Mouse (Mus musculus) C2C12 (cell line): ENCODE results near the gene Zcwpw1.
"Not testable (repeated sequence)": the region's sequence is repeated elsewhere in the genome, so short reads cannot be mapped to it uniquely, and the experiment has no call there.

Experiments used
- CEBPB ChIP-seq: IDR thresholded peaks from one replicate; pipeline ENCODE4 v1.6.1; 2011; ENCODE audit warnings: low read depth, mild to moderate bottlenecking, control low read depth, moderate library complexity
- CTCF ChIP-seq: IDR thresholded peaks from one replicate; pipeline ENCODE4 v1.5.1; 2011; ENCODE audit not compliant: control insufficient read depth, insufficient read depth, insufficient read length
- FOSL1 ChIP-seq: IDR thresholded peaks from one replicate; pipeline ENCODE4 v1.8.0; 2011; ENCODE audit warnings: mild to moderate bottlenecking, low read length; ENCODE audit not compliant: poor library complexity, insufficient read depth, severe bottlenecking
- MAX ChIP-seq: IDR thresholded peaks from one replicate; pipeline ENCODE4 v1.6.1; 2011; ENCODE audit warnings: mild to moderate bottlenecking, control low read depth
- MYOD1 ChIP-seq: IDR thresholded peaks from one replicate; pipeline ENCODE4 v1.6.1; 2011; ENCODE audit warnings: low read depth; ENCODE audit not compliant: control insufficient read depth, insufficient read length
- MYOG ChIP-seq: IDR thresholded peaks from one replicate; pipeline ENCODE4 v1.6.1; 2011; ENCODE audit not compliant: control insufficient read depth, insufficient read length; ENCODE audit errors: extremely low read depth
- USF1 ChIP-seq: IDR thresholded peaks from one replicate; pipeline ENCODE4 v1.6.1; 2011; ENCODE audit warnings: low read depth, mild to moderate bottlenecking, control low read depth, moderate library complexity

DNA sequence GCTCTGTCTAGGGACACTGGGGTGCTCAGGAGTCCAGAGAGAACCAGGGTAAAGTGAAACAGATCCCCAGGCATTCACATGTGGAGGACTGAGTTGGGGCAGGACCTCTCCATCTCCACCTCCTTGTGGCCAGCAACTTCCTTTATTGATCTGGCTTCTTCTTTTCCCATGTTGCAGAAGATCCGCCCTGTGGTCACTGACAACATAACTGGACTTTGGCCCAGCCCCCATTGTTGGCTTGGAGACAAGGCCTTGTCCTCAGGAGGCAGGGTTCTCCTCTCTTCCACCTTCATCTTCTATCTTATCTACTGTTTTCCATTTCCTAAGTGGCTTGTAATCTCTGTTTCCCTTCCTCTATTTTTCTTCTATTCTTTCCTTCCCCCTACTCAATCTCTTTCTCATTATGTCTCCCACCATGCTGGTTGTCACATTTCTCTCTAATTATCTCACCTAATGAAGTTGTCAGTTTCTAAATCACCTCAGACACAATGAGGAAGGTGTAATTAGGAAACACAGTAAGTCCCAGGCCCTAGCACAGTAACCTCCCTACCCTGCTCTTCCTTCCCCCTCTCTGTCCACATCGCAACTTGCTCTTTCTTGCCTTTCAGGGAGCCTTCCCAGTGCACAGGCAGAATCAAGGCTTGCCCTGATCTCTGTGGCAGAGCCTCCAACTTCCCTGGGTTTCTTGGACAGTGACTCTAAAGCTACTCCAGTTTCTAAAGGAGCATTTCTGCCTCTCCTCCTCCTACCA, 70.5 kb downstream of the Zcwpw1 start, which contains the start of gene Pilrb1:
- TF ChIP-seq MAX, CTCF, CEBPB, MYOD1, USF1, MYOG, FOSL1: not testable (repeated sequence)
